Mouse (Mus musculus): ENCODE data around the gene Tef. TPM values are rescaled to one million over a fixed set of nuclear protein-coding genes. Genes with fewer than 3 reads are reported as not detected.

Gene Tef
- total RNA-seq (2023; ENCODE audit: inconsistent age), result 27.6 to 39.1 TPM (median 33.4 TPM) in 4 replicates

DNA sequence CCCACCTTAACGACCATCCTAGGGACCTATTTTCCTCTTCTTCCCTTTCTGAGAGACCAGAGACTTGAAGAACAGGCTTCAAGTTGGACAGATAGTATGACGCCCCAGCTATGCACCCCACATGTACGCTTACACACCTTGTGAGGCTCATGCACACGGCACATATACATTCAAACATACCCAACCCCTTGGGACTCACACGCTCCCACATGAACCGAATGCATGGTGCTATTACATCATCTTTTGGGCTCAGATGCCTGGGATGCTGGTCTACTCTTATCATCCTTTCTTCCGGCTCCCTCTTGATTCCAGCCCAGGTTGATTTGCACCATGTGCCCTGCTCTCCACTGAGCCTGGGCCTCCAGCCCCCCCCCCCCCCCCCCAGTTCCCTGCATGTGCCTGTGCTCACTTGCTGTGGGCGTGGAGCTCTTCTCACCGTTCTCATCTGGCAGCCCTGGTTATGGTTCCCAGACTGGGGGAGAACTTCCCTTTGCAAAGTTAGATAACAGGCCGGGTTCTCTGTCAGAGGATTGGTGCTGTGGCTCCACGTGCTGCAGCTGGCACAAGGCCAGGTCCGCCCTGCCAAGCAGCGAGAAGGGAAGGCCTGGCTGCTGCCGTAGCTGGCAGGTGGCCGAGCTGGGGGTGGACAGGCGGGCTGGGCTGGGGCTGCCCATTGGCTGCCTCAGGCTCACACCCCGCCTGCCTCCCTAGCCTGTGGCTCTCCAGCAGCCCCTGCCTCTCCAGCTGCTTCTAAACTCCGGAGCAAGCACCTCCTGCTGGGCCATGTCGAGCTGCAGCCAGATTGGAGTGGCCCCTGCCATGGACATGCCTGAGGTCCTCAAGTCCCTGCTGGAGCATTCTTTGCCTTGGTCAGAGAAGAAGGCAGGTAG, at the start of gene Tef:
TSS of gene Tef (plus strand) at position 421 of the 890 bp plus-strand sequence.

DNA sequence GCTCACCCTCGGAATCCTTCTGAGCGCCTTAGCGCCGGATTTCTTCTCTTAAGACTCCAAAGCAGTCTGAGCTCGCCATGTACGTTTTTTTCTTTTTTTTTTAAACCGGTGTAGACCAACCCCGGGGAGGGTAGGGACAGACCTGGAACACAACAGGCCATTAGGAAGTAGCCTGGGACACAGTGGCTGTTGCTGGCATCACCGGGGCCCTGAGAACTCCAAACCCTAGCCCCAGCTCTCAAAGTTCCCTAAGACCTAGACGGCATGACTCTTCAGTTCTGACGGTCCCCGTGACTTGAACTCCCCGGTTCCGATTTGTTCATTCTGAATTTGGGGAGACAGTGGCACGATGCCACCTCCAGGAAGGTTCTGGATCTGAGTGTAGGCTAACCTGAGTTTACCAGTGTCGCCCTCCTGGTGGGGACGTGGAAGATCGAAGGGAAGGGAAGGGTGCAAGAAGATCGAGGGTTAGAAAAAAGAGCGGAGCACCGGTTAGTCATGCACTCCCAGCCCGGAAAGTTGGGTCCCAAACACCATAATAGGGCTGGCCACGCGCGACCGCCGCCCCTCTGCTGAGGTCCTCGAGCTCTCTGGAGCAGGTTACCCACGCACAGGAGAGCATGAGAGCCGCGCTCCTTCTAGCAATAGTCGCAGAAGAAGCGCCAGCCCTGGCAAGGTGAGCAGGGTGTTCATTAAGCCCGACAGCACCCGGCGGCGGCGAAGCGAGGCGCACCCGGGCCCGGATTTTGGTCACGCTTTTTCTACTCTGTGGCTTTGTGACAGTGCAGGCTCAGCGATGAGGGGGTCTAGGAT, 56.5 kb downstream of the Tef start, which contains the start of gene Tob2:
TSS of gene Tob2 (minus strand) at position 280 of the 813 bp plus-strand sequence.

DNA sequence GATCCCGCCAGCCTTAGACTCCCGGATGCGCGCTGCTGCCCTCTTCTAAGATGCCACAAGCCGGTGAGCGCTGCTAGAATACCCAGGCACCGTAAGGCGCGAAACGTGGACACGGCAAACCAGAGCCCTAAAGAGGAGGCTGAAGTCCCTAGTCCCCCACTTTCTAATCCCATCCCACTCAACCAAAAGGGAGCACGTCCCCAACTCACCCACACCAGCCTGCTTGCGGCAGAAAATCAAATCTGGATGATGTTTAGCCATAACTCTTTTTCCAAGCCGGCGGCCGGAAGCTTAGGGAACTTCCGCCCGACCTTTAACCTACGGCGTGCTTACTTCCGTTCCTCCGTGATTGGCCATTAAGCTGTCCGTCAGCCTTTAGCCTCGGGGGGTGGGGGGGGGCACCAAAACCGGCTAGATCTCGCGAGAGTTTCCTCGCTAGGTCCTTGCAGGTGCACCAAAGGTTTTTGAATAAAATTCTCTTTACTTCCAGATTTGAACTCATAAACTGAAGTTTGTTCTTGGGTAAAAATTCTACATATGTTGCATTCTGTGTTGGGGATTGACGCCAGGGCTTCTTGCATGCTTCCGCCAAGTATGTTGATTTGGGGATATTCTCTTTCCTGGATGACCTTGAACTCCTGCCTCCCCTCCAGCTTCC, 69.5 kb downstream of the Tef start, which contains the start of gene Phf5a:
TSS of gene Phf5a (minus strand) at position 308 of the 658 bp plus-strand sequence.

DNA sequence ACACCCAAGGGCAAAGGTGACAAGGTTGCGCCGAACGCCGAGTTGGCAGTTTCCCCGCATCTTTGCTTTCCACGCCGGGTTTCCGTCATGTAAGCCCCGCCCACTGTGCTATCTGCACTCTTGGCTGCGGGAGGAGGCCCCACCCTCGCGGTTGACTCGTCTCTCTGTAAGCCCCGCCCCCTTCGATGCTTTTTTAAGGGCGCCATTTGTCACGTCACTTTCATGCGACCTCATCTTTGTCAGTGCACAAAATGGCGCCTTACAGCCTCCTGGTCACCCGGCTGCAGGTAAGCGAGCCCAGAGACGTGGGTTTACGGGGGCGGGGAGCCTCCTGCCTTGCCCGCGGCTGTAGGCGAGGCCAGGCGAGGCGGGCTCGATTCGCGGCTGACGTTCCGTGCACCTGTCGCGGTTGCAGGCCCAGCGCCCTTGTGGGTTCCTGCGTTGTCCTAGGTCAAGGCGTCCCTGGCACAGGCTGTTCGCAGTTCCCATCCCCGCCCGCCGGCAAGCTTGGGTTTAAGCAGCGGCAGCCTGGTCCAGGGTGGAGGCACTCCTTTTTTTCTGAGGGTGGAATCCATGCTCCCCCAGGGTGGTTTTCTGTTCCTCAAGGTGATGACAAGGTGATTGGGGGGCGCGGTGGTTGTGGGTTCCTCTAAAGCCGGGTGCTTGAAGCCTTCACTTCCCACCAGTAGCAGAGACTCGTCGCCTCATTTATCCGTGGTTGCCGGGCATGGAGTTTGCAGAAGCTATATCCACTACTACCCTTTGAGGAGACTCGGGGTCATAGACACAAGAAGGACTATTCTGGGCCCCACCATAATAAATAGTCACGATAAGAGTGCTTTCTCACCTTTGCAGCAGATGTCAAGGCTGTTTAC, 70.3 kb downstream of the Tef start, which contains the start of gene Aco2:
TSS of gene Aco2 (plus strand) at position 48 of the 875 bp plus-strand sequence.

Other genes with a start within 250 kb of the Tef start
- 185 to 201 TPM (median 193 TPM) in 4 replicates for gene Ep300, start 217.1 kb upstream of the Tef start, total RNA-seq (2023; ENCODE audit: inconsistent age)
- 37.6 to 54.5 TPM (median 41.1 TPM) in 4 replicates for gene L3mbtl2, start 138.5 kb upstream of the Tef start, total RNA-seq (2023; ENCODE audit: inconsistent age)
- 0.67 TPM in 1 of 4 replicates, not detected in the others for gene Chadl, start 105.1 kb upstream of the Tef start, total RNA-seq (2023; ENCODE audit: inconsistent age)
- 36.7 to 41.9 TPM (median 39.4 TPM) in 4 replicates for gene Zc3h7b, start 57.4 kb upstream of the Tef start, total RNA-seq (2023; ENCODE audit: inconsistent age)
- 64.2 to 74.4 TPM (median 67.9 TPM) in 4 replicates for gene Rangap1, start 56.9 kb upstream of the Tef start, total RNA-seq (2023; ENCODE audit: inconsistent age)
- gene Tob2, start 56.4 kb downstream of the Tef start, total RNA-seq (2023; ENCODE audit: inconsistent age), result 115 to 133 TPM (median 123 TPM) in 4 replicates
- gene Phf5a, start 69.5 kb downstream of the Tef start, total RNA-seq (2023; ENCODE audit: inconsistent age), result 60.1 to 67.5 TPM (median 62.8 TPM) in 4 replicates
- 141 to 151 TPM (median 145 TPM) in 4 replicates for gene Aco2, start 69.9 kb downstream of the Tef start, total RNA-seq (2023; ENCODE audit: inconsistent age)
- gene Polr3h, start 123.8 kb downstream of the Tef start, total RNA-seq (2023; ENCODE audit: inconsistent age), result 15.0 to 23.3 TPM (median 17.1 TPM) in 4 replicates
- gene Csdc2, start 134.3 kb downstream of the Tef start, total RNA-seq (2023; ENCODE audit: inconsistent age), result 0.29 to 0.81 TPM (median 0.42 TPM) in 3 of 4 replicates, not detected in the other
- 18.0 to 24.3 TPM (median 21.2 TPM) in 4 replicates for gene Pmm1, start 158.5 kb downstream of the Tef start, total RNA-seq (2023; ENCODE audit: inconsistent age)
- gene 1700029P11Rik, start 178.1 kb downstream of the Tef start, total RNA-seq (2023; ENCODE audit: inconsistent age), result not detected in 4 replicates
- gene Xrcc6, start 185.4 kb downstream of the Tef start, total RNA-seq (2023; ENCODE audit: inconsistent age), result 32.1 to 42.1 TPM (median 33.8 TPM) in 4 replicates
- gene Desi1, start 231.4 kb downstream of the Tef start, total RNA-seq (2023; ENCODE audit: inconsistent age), result 26.4 to 39.9 TPM (median 27.9 TPM) in 4 replicates
- gene Snu13, start 245.2 kb downstream of the Tef start, total RNA-seq (2023; ENCODE audit: inconsistent age), result 96.9 to 103 TPM (median 102 TPM) in 4 replicates

Data from B cell, adult (primary cell).